Mouse (Mus musculus) ES-E14 (cell line): Measurements from ENCODE around the gene Szrd1. TPM values are rescaled to one million over a fixed set of nuclear protein-coding genes. Genes with fewer than 3 reads are reported as not detected.

Source experiments
- DNase-seq: peaks from one replicate; pipeline ENCODE4 v3.0.0-alpha.2; 2013; ENCODE audit warnings: low read depth, low spot score
- H3K27ac ChIP-seq: 2 replicates; pipeline ENCODE4 v1.5.1; 2012; ENCODE audit warnings: low read depth, mild to moderate bottlenecking, low read length, moderate library complexity, mixed read lengths; ENCODE audit not compliant: poor library complexity, insufficient read depth, severe bottlenecking
- H3K36me3 ChIP-seq: 2 replicates; pipeline ENCODE4 v1.6.1; 2012; ENCODE audit warnings: mild to moderate bottlenecking, low read length, moderate library complexity, mixed read lengths; ENCODE audit not compliant: control insufficient read depth, poor library complexity, insufficient read depth, severe bottlenecking
- H3K4me1 ChIP-seq, 2 experiments: fragments of 150-350 bp in 1 of 2; sonication (generic) in 1 of 2; 2 replicates each; pipeline ENCODE4 v1.6.1; 2012; ENCODE audit warnings: low read length in 2 of 2, mild to moderate bottlenecking in 1 of 2, mixed read lengths in 1 of 2; ENCODE audit not compliant: control insufficient read depth in 2 of 2, insufficient read depth in 2 of 2, poor library complexity in 1 of 2
- H3K4me3 ChIP-seq, 2 experiments: fragments of 150-350 bp in 1 of 2; sonication (generic) in 1 of 2; 2 replicates each; pipeline ENCODE4 v1.5.1; 2012; ENCODE audit warnings: low read length in 2 of 2, low read depth in 1 of 2, mild to moderate bottlenecking in 1 of 2, mixed read lengths in 1 of 2; ENCODE audit not compliant: insufficient read depth in 1 of 2, poor library complexity in 1 of 2, severe bottlenecking in 1 of 2
- H3K9ac ChIP-seq: 2 replicates; pipeline ENCODE4 v1.6.1; 2012; ENCODE audit warnings: low read depth, mild to moderate bottlenecking, low read length, mixed read lengths; ENCODE audit not compliant: poor library complexity, insufficient read depth, severe bottlenecking
- H3K9me3 ChIP-seq: fragments of 150-350 bp; sonication (generic); 2 replicates; pipeline ENCODE4 v1.6.1; 2012; ENCODE audit warnings: low read depth, mild to moderate bottlenecking, low read length; ENCODE audit not compliant: control insufficient read depth, insufficient read depth
- CHD2 ChIP-seq: IDR thresholded peaks from 2 replicates; pipeline ENCODE4 v1.6.1; 2014; ENCODE audit warnings: mild to moderate bottlenecking, low read depth, low read length, inconsistent platforms
- HCFC1 ChIP-seq: IDR thresholded peaks from 2 replicates; pipeline ENCODE4 v1.6.1; 2012; ENCODE audit warnings: low read length, inconsistent platforms, borderline replicate concordance; ENCODE audit not compliant: insufficient read depth
- MAFK ChIP-seq: IDR thresholded peaks from 2 replicates; pipeline ENCODE4 v1.6.1; 2014; ENCODE audit warnings: mild to moderate bottlenecking, low read depth, low read length, inconsistent platforms; ENCODE audit not compliant: insufficient read depth
- ZC3H11A ChIP-seq: IDR thresholded peaks from 2 replicates; pipeline ENCODE4 v1.6.1; 2012; ENCODE audit warnings: low read depth, mild to moderate bottlenecking, inconsistent platforms, low read length, borderline replicate concordance
- ZNF384 ChIP-seq: IDR thresholded peaks from 2 replicates; pipeline ENCODE4 v1.6.1; 2012; ENCODE audit warnings: low read depth, low read length, inconsistent platforms
- in situ Hi-C, 2 experiments: fragments of 600-800 bp; cut with MboI; formaldehyde crosslinking; loops; one replicate each; pipeline ENCODE4 v1.15.1; 2025; ENCODE audit warnings: low sequenced_read_pairs in 2 of 2, inconsistent platforms in 1 of 2; ENCODE audit not compliant: unreplicated experiment in 2 of 2
- total RNA-seq: library from RNA; depleted of rRNA; stranded (reverse); fragments of 300-350 nt; gene quantifications from 2 replicates; pipeline ENCODE4 v1.2.3, GENCODE M21; 2012; rRNA removed

Gene Szrd1
- total RNA-seq, 1 experiment = 64.6 TPM

DNA sequence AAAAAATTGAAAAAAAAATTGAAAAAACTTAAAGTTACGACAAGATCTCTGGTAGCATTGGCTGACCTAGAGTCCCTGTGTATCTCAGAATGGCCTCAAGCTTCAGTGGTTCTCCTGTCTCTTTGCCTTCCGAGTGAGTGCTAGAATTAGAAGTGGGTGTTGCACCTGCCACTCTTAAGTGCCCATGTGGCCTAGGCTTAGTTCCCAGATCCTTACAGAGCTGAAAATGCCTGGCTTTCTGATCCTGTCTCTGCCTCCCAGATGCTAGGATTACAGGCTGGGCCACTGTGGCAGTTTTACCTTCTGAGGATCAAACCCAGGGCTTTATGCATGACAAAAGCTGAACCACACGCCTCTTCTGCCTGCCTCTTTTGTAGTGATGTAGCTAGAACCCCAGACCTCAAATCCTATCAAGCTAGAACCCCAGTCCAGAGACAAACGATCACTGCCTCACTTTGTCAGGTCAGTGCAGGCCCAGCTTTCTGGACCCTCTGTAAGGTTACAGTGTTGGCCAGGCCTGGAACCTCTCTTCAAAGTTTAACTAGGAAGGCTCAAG, 75.4 kb downstream of the Szrd1 start:
- Histone ChIP-seq H3K27ac (no peak overlapping the region), H3K4me1 (peaks cover 0 to 3% of the 10 kb centered on the region in 2 experiments; a peak in 1 of 4 replicates), H3K36me3 (peaks cover 21% of the 10 kb centered on the region), H3K4me3 (no peak overlapping the region), H3K9me3 (no peaks in the 10 kb centered on the region), H3K9ac (no peak overlapping the region)
- no peak for DNase-seq
- in situ Hi-C loops = no loop called here
- TF ChIP-seq CHD2 (no peak), ZC3H11A (no peak), HCFC1 (no peak), ZNF384 (no peak), MAFK (no peak)

Other genes with a start within 250 kb of the Szrd1 start
- 0.94 and 1.7 TPM in 2 replicates for gene Padi2, start 233.4 kb downstream of the Szrd1 start, total RNA-seq
- gene Sdhb, start 178.6 kb downstream of the Szrd1 start, total RNA-seq = 133 and 135 TPM in 2 replicates
- gene Atp13a2, start 152.9 kb downstream of the Szrd1 start, total RNA-seq = 31.1 and 48.9 TPM in 2 replicates
- 1.4 and 1.5 TPM in 2 replicates for gene Mfap2, start 129.4 kb downstream of the Szrd1 start, total RNA-seq
- 15.2 and 33.2 TPM in 2 replicates for gene Crocc, start 79.2 kb downstream of the Szrd1 start, total RNA-seq
- 28.3 and 36.3 TPM in 2 replicates for gene Necap2, start 61.4 kb downstream of the Szrd1 start, total RNA-seq
- 0.21 and 0.27 TPM in 2 replicates for gene Spata21, start 51.4 kb downstream of the Szrd1 start, total RNA-seq
- gene Fbxo42, start 8.1 kb upstream of the Szrd1 start, total RNA-seq = 14.0 and 14.5 TPM in 2 replicates
- gene Rsg1, start 74.2 kb upstream of the Szrd1 start, total RNA-seq = 2.9 and 4.7 TPM in 2 replicates
- 1.7 and 2.3 TPM in 2 replicates for gene Arhgef19, start 99.7 kb upstream of the Szrd1 start, total RNA-seq
- 256 and 507 TPM in 2 replicates for gene Epha2, start 161.5 kb upstream of the Szrd1 start, total RNA-seq
- 2.3 and 2.5 TPM in 2 replicates for gene Fam131c, start 228.4 kb upstream of the Szrd1 start, total RNA-seq